Mouse (Mus musculus) thymus, postnatal 14 days (tissue): ENCODE measurements around the gene Ric8a.
"Not testable (repeated sequence)": the region's sequence is repeated elsewhere in the genome, so short reads cannot be mapped to it uniquely, and the experiment has no call there.

Source experiments
- DNase-seq: peaks from one replicate; pipeline ENCODE4 v3.0.0; 2021

Gene Ric8a

DNA sequence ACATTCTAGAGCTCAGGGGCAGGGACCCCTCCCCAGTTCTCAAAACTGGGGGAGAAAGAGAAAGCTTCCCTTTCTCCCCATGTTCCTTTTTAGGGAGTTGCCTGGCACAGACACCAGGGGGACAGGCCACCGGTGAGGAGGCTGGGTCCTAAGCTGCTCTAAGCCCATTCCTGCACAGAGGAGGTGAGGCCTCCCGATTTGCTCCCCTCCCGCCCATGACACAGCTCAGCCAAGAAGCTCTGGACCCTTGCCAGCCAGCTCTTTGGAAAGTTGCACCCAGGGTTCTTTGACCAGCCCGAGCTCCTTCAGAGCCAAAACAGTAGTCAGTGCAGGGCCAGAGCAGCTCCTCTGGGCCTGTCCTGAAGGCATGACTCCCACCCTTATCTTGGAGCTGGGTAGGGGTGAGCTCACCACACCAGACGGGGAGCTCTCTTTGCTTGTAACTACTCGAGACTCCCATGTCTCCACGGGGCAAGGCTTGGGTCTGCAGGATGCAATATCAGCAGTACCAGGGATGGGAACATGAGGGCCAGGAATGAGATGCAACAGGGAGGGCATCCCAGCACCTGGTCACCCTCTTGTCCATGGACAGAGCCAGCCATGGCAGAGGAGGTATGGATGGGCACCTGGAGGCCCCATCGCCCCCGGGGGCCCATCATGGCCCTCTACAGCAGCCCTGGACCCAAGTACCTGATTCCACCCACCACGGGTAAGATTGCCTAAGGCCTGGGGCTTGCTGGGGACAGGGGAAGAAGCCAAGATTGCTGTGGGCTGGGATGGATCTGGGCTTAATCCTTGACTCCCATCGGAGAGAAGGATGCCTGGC, 8.8 kb upstream of the Ric8a start, which contains the start of gene Odf3:
Gene Odf3, plus strand, starts transcription at position 51 of the 826 bp plus-strand sequence.
- DNase-seq, result no peak

DNA sequence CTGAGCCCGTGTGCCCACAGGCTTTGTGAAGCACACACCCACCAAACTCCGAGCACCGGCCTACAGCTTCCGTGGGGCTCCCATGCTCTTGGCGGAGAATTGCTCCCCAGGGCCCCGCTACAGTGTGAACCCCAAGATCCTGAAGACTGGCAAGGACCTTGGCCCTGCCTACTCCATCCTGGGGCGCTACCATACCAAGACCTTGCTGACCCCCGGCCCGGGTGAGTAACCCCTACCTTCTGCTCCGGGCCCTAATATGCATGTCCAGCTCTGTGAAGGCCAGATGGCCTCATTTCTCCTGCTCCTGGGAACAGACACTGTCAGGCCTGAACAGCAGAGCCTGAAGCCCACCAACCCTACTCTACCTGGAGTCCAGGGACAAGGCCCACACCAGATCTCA, 8.2 kb upstream of the Ric8a start:
- no peak for DNase-seq

DNA sequence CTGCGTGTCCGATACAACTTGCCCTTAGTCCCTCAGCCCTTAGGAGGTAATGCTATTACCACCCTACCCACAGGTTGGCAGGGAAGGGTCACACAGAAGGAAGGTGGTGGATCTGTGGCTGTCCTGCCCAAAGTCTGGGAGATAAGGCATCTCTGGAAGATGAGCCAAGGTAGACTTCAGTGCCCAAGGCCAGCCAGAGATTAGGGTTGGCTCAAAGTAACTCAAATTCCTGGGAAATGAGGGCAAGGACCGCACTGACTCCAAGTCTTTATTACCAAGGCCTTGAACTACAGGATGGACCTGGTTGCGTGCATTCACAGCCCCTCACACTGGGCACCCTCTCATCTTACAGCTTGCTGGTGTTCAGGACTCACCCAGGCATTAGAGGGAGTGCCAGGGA, 4.8 kb upstream of the Ric8a start:
- DNase-seq, result no peak

DNA sequence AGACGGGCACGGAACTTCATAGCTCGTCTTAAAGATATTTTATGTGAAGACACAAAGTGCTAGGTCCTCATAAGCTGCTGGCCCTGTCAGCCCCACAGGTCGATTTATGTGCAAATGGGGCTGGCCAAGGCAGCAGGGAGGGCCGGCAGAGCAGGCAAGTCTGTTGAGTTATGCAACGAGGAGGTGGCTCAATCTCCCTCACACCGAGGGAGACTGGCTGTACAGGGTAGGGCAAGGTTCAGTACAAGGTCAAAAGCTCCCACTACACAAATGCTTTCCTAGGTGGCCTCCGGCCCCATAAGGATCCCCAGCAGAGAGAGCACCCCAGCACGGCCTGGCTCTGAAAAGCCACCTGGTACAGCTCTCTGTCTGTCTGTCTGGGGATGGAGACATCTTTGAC, 3.4 kb upstream of the Ric8a start:
- DNase-seq, result no peak

DNA sequence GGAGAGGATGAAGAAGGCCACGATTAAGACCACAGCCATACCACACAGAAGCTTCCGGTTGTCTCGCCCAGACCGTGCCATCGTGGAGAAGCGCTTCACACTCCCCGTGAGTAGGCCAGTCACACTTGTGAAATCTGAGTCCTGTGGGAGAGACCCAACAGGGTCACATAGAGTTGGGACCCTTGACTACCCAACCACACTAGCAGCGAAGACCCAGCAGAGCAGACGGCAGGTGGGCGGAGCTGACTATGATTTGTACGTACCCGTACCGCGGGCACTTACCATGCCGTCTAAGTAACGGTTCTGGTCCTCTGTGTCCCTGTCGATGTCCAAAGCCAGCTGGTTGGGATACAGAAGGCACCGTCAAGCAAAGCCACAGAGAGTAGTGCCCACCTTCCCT, 2.3 kb upstream of the Ric8a start:
- DNase-seq, result no peak

DNA sequence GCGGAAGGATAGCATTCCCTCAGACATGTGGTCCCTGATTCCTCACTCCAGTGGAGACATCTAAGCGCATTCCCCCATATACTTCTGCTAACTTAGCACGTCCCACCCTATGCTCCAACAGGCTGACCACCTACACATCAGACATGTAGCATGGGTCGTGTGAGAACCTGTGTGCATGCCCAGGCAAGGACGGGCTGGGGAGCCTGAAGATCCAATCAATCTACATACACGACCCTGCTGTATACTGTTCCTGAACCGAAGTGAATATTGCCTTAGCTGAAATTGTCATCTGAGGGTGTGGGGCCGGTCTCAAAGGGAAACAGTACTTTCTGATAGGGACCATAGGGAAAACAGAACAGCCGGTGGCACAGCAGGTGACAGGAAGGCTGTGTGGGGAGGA, 1.6 kb upstream of the Ric8a start:
- no peak for DNase-seq

DNA sequence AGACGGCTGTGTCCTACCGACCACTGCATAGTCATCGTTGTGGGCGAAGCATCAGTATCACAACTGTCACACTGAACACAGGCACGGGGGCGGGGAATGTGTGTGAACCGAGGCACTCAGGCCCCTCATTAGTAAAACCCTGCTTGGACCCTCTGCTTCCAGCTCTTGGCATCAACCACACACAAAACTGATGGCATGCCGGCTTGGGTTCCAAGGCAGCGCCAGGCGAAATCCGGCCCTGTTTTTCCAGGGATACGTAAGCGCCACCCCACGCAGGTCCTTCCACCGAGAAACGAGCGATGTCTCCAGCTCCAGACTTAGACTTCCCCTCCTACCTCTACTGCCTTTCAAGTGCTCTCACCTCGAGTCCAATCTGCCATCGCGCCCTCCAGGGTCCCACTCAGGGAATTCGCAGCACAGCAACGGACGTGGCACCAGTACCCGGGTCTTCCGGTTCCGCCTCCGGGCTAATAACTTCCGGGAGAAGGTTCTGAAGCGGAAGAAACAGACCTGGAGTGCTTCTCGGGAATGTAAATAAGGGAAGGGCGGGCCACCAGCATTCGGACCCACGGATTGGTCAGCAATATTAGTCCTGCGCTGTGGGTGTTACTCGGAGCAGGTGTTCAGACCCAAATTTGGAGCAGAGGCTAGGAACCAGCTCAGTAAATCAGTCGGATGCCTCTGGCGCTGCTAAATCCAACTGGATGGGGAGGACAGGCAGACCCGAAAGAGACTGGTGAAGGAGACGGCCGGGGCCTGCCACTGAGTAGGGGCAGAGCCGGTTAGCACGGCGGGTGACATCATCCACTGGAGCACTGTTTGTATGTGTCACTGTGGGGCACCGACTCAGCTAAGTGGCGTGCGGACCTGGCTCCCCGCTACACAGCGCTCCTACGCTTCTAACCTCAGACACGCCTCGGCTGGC, 635 bp upstream of the Ric8a start, which contains the start of gene Gm45785:
Gene Gm45785, minus strand, starts transcription at position 472 of the 925 bp plus-strand sequence.
- DNase-seq, result peak; percentile 61

DNA sequence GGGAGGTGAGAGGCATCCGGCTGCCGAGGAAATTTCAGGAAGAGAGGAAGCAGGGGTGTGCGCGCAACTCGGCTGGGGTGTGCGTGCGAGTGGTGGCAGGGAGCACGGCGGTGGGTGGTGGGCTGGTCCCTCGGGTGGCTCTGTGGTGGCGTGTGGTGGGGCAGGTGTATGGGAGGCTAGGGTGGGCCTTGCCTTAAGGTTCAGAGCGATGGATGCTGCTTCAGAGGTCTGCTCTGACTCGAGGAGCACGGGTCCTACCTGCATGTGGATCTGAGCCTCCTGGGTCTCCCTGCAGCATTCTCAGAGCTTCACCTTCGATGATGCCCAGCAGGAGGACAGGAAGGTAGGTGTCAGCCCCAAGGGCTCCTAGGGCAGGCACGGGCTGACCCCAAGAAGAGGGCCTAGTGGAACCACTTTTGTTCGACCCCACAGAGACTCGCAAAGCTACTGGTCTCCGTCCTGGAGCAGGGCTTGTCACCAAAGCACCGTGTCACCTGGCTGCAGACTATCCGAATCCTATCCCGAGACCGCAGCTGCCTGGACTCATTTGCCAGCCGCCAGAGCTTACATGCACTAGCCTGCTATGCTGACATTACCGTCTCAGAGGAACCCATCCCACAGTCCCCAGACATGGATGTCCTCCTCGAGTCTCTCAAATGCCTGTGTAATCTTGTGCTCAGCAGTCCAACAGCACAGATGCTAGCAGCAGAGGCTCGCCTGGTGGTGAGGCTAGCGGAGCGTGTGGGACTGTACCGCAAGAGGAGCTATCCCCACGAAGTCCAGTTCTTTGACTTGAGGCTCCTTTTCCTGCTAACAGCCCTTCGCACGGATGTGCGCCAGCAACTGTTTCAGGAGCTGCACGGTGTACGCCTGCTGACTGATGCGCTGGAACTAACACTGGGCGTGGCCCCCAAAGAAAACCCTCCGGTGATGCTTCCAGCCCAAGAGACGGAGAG, 1.1 kb downstream of the Ric8a start, which contains the start of gene Bet1l:
Gene Bet1l, minus strand, starts transcription at position 28 of the 956 bp plus-strand sequence.
- DNase-seq, result no peak

DNA sequence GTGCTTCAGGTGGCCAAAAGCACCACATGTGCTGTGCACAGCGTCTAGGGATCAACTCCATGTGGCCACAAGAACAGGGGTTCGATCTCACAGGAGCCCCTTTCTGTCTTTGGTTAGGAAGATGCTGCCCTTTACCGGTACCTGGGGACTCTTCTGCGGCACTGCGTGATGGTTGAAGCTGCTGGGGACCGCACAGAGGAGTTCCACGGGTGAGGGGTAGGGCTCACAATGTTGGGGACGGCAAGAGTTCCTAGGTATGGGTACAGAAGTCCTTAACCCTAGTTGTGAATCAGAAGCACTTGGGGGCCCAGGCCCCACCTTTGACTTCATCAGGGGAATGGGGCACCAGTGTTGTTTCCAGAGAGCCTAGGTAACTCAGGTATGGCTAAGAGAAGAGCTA, 2.0 kb downstream of the Ric8a start:
- DNase-seq, result no peak

DNA sequence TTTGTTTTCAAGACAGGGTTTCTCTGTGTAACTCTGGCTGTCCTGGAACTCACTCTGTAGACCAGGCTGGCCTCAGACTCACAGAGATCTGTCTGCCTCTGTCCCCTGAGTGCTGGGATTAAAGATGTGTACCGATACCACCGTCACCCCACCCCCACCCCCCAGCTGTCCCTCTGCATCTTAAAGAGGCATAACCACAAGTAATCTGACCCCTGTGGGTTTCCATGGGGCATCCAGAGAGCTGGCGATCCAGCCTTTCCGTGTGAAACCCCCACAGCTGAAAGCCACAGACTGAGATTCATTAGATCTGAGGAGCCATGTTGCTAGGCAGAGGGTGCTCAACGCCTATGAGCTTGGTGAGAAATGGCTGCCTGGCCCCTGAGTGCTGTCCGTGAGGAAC, 3.2 kb downstream of the Ric8a start:
- DNase-seq, result no peak

DNA sequence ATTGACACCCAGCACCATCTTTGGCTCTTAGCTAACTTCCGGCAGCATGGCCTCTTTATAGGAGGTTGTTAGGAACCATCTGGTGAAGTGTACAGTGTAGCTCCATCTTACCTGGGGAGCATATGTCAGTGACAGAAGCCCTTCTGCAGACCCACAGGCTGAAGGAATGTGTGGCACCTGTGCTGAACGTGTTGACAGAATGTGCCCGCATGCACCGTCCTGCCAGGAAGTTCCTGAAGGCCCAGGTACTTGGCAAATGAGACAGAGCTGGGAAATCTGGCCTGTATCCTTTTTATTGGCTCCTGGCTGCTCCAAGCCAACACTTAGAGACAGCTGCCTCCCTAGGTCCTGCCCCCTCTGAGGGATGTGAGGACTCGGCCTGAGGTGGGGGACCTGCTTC, 4.0 kb downstream of the Ric8a start:
- no peak for DNase-seq

DNA sequence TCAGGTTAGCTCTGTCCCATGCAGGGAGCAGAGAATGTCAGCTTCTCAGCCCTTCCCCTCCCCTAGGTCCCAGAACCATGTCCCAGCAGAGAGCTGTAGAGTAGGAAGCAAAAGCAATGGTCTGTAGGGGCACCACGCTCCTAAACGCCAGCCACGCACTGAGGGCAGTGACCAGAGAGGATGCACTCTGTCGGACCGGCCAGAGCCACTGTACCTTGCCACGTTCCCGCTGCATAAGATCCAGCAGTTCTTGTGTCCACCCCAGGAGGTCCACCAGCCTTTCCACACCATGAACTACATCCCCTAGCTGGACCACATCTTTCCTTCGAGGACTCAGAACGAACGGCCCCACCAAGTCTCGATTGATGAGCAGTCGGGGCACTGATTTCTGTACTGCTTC, 8.0 kb downstream of the Ric8a start:
- DNase-seq, result no peak

DNA sequence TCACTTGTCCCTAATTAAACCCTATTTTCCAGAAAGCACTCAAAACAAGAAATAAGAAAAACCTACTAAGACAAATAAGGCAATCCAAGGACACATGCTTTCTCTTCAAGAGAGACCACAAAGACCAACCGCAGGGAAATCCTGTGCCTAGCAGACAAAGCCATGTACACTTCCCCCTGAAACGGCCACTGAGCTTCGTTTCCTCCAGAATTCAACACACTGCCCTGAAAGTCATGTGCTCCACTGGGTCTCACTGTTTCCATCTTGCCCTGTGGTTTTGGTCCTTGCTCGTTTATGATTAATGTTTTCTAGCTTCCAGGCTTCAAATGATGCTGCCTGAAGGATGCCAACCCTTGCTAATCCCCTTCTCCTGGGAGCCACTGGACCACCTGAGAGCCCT, 17.5 kb downstream of the Ric8a start:
- no peak for DNase-seq

DNA sequence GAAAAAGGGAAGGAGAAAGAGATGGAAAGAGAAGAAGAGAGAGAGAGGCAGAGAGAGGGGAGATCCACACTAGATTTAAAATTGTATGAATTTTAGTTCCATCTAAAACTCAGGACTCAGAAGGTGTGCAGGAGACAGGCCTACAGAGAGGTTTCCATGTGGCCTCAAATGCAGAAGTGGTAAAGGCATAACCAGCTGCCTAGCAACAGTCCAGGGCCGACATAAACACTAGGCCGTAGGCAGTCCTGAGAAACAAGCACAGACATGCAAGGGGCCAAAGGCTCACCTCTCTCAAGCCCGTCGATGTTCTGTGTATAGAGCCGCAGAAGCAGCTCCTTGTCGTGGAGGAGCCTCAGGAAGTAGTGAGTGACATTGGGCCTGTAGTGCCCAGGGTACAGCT, 20.6 kb downstream of the Ric8a start:
- no peak for DNase-seq

DNA sequence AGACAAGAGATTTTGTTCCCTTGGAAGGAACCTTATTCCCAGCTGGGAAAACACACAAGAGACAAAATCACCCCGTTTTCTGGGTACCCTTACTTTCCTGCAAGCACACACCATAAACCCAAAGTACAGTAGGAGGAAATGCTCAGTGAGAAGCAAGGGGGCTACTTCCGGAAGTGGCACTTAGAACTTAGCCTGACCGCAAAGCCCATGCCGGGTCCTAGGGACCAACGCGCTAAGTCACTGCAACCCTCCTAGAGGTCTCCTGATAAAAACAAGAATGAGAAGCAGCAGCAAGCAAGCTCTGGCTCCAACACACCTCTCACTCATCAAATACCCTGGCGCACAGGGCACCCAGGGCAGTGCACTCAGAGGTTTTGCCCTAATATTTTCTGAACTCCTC, 22.6 kb downstream of the Ric8a start:
- DNase-seq, result no peak

DNA sequence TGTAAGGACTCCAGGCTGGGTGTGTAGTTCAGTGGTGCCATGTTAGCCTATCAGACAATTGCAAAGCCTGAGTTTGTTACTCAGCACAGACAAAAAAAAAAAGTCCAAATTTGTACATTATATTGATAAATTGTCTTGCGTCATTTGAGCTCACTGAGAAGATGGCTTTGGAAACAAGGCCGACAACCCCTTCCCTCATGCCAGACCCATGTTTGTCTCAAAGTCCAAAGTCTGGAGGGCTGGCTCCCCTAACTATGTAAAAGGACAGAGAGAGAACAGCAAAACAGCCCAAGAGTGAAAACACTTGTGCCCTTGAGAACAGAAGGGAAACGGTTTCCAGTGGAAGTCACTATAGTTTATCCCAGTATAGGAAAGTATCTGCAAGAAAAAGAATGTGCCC, 23.7 kb downstream of the Ric8a start:
- DNase-seq, result no peak

DNA sequence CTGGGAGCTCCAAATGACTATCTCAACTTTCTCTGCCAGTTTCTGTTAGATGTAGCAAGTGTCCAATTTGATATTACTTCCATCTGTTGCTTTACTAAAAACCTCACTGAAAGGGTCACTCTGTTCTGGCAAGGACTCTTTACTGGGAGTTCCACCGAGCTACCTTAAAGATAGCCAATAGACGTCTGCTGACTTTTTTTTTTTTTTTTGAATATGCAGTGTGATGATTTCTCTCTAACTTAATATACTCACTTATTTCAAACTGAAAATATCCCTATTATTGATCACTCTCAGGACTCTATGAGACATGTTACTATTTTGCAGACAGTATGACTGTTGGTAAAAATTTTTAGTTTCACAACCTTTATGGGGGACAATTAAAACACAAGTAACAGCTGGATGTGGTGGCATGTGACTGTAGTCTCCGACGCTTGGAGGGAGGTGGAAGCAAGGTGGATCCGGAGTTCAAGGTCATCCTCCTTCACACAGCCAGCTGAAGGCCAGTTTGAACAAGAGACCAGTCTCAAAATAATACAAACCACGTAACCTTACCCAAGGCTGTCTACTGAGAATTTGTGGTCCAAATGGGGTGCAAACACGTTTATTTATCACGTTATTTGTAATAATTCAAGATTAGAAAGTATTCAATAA, 24.2 kb downstream of the Ric8a start:
- DNase-seq, result no peak

DNA sequence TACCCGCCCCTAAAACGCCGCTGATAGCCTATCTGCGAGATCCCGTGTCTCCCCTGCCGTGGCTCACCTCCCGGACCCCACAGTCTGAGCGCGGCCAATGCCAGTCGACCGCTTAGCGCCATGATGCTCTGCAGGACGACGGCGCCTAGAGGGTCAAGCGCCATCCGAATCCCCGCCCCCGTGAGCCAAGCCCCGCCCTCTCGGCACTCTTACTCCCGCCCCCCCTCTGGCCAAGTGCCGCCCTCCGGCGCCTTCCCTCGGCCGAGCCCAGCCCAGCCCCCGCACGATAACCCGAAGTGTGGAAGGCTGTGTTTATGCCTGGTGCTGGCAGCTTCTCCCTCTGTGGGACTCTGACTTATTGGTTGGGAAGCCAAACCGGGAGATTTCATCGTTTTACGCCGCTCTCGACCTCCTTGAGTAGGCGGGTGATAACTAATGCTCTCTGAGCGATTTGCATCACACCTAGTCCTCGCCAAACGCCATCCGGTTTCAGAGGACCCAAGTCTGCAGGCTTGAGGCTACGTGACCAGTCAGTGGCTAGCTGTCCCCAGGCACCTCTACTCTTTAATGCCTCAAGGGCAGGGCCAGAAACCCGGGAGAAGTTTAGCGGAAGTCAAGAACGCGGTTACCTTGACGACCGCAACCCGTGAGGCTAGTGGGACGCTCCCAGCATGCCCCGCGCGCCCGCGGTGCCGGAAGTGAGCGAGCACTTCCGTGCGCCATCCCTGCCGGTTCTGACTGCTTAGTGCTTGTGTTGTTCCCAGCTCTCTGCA, 25.1 kb downstream of the Ric8a start, which contains the start of the genes Psmd13 and Sirt3:
Gene Psmd13, plus strand, starts transcription at position 273 of the 773 bp plus-strand sequence.
Gene Sirt3, minus strand, starts transcription at position 614 of the 773 bp plus-strand sequence.
- peak; percentile 95 for DNase-seq

DNA sequence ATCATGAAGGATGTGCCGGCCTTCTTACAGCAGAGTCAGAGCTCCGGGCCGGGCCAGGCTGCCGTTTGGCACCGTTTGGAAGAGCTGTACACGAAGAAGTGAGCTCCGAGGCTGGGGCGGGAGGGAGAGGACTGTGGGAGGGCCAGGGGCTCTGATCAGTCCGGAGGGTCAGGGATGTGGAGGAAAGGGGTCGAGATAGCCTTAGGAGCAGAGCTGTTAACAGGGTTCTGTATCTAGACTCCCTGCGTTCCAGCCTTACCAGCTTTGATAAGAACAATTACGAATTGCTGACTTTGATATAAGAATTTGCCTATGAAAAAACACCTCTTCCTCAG, 25.7 kb downstream of the Ric8a start:
- no peak for DNase-seq

DNA sequence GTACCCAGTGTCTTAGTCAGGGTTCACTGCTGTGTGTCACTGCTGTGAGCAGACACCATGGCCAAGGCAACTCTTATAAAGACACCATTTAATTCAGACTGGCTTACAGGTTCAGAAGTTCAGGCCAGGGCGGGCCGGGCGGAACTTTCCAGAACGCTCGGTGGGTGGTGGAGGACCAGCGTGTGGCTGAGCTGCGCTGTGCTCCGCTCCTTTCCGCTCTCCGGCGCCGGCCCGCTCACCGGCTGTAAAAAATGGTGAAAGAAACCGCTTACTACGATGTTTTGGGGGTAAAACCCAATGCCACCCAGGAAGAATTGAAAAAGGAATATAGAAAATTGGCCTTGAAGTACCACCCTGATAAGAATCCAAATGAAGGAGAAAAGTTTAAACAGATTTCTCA, 33.9 kb downstream of the Ric8a start:
- not testable (repeated sequence) for DNase-seq

DNA sequence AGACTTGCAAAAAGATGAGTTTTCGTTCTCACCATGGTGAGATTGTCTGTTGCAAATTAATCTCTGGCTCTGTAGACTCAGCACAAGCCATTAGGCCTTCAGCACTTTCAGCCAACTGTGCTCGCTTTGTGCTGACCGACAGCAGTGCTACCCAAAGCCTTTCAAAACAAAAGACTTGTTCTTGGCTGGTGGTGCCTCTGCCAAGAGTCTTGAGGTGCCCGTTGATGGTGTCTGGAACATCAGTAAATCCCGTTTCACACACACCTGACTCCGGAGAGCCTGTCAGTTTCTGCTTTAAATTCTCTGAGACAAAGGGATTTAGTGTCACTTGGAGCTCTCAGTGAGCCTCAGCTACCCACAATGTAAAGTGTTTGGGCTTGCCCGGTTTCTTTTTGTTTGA, 37.3 kb downstream of the Ric8a start:
- DNase-seq, result no peak
